Mouse (Mus musculus): ENCODE results near the gene Olfr907. TPM values are rescaled to one million over a fixed set of nuclear protein-coding genes. Genes with fewer than 3 reads are reported as not detected.

The Olfr907 gene
- polyA plus RNA-seq (2014; fragmentation: Illumina TruSeq; extraction: RNeasy Lipid Tissue Mini Kit (QIAGEN cat#74804); ENCODE audit: low read depth, low replicate concordance): not detected

GRCm38 (mm10) chr9:38495501-38495900 lies at the start of gene Olfr907:
Olfr907 (plus strand) TSS chr9:38495801.

GRCm38 (mm10) chr9:38447352-38447751 lies 48.2 kb upstream of the Olfr907 start, which contains the start of gene Olfr902:
Olfr902 (plus strand) TSS chr9:38447652.

DNA sequence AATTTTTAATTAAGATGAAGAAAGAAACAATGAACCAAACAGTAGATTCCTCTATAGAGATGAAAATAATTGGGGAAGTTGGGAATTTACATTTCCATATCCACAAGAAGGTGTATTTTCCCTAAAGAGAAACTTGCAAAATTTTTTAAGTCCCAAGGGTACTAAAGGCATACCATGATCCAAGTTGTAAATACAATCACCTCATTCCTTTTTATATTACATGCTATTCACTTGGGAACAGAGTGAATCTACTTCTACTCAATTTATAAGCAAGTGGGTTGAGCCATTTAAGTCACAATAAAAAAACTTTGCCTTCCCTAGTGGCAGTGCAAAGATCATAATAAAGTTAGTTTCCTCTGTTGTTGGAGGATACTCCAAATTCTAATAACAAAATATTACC lies 32.8 kb upstream of the Olfr907 start, which contains the start of gene Olfr904:
Gene Olfr904, plus strand, starts transcription at position 301 of the 400 bp plus-strand sequence.

GRCm38 (mm10) chr9:38470807-38471206 lies 24.8 kb upstream of the Olfr907 start, which contains the start of gene Olfr905:
Olfr905 (plus strand) TSS chr9:38471107.

GRCm38 (mm10) chr9:38486785-38487184 lies 8.8 kb upstream of the Olfr907 start, which contains the start of gene Olfr906:
Olfr906 (plus strand) TSS chr9:38487085.

GRCm38 (mm10) chr9:38521280-38521679 lies 25.7 kb downstream of the Olfr907 start, which contains the start of gene Olfr911-ps1:
Olfr911-ps1 (plus strand) TSS chr9:38521580.

GRCm38 (mm10) chr9:38537549-38537948 lies 41.9 kb downstream of the Olfr907 start, which contains the start of gene Olfr910:
Olfr910 (plus strand) TSS chr9:38537849.

Other genes starting within 250 kb of the Olfr907 start
- gene Olfr143, start 243.0 kb upstream of the Olfr907 start, polyA plus RNA-seq (2014; fragmentation: Illumina TruSeq; extraction: RNeasy Lipid Tissue Mini Kit (QIAGEN cat#74804); ENCODE audit: low read depth, low replicate concordance): not detected
- not detected for gene Olfr895, start 227.9 kb upstream of the Olfr907 start, polyA plus RNA-seq (2014; fragmentation: Illumina TruSeq; extraction: RNeasy Lipid Tissue Mini Kit (QIAGEN cat#74804); ENCODE audit: low read depth, low replicate concordance)
- gene Olfr896-ps1, start 204.7 kb upstream of the Olfr907 start, polyA plus RNA-seq (2014; fragmentation: Illumina TruSeq; extraction: RNeasy Lipid Tissue Mini Kit (QIAGEN cat#74804); ENCODE audit: low read depth, low replicate concordance): not detected
- not detected for gene Olfr25, start 166.7 kb upstream of the Olfr907 start, polyA plus RNA-seq (2014; fragmentation: Illumina TruSeq; extraction: RNeasy Lipid Tissue Mini Kit (QIAGEN cat#74804); ENCODE audit: low read depth, low replicate concordance)
- not detected for gene Olfr898, start 147.4 kb upstream of the Olfr907 start, polyA plus RNA-seq (2014; fragmentation: Illumina TruSeq; extraction: RNeasy Lipid Tissue Mini Kit (QIAGEN cat#74804); ENCODE audit: low read depth, low replicate concordance)
- gene Olfr250, start 128.9 kb upstream of the Olfr907 start, polyA plus RNA-seq (2014; fragmentation: Illumina TruSeq; extraction: RNeasy Lipid Tissue Mini Kit (QIAGEN cat#74804); ENCODE audit: low read depth, low replicate concordance): not detected
- not detected for gene Olfr251, start 118.7 kb upstream of the Olfr907 start, polyA plus RNA-seq (2014; fragmentation: Illumina TruSeq; extraction: RNeasy Lipid Tissue Mini Kit (QIAGEN cat#74804); ENCODE audit: low read depth, low replicate concordance)
- gene Olfr147, start 94.1 kb upstream of the Olfr907 start, polyA plus RNA-seq (2014; fragmentation: Illumina TruSeq; extraction: RNeasy Lipid Tissue Mini Kit (QIAGEN cat#74804); ENCODE audit: low read depth, low replicate concordance): not detected
- not detected for gene Olfr901, start 66.3 kb upstream of the Olfr907 start, polyA plus RNA-seq (2014; fragmentation: Illumina TruSeq; extraction: RNeasy Lipid Tissue Mini Kit (QIAGEN cat#74804); ENCODE audit: low read depth, low replicate concordance)
- gene Olfr902, start 48.1 kb upstream of the Olfr907 start, polyA plus RNA-seq (2014; fragmentation: Illumina TruSeq; extraction: RNeasy Lipid Tissue Mini Kit (QIAGEN cat#74804); ENCODE audit: low read depth, low replicate concordance): not detected
- not detected for gene Olfr904, start 32.7 kb upstream of the Olfr907 start, polyA plus RNA-seq (2014; fragmentation: Illumina TruSeq; extraction: RNeasy Lipid Tissue Mini Kit (QIAGEN cat#74804); ENCODE audit: low read depth, low replicate concordance)
- gene Olfr905, start 24.7 kb upstream of the Olfr907 start, polyA plus RNA-seq (2014; fragmentation: Illumina TruSeq; extraction: RNeasy Lipid Tissue Mini Kit (QIAGEN cat#74804); ENCODE audit: low read depth, low replicate concordance): not detected
- not detected for gene Olfr906, start 8.7 kb upstream of the Olfr907 start, polyA plus RNA-seq (2014; fragmentation: Illumina TruSeq; extraction: RNeasy Lipid Tissue Mini Kit (QIAGEN cat#74804); ENCODE audit: low read depth, low replicate concordance)
- gene Olfr911-ps1, start 25.8 kb downstream of the Olfr907 start, polyA plus RNA-seq (2014; fragmentation: Illumina TruSeq; extraction: RNeasy Lipid Tissue Mini Kit (QIAGEN cat#74804); ENCODE audit: low read depth, low replicate concordance): not detected
- not detected for gene Olfr910, start 42.0 kb downstream of the Olfr907 start, polyA plus RNA-seq (2014; fragmentation: Illumina TruSeq; extraction: RNeasy Lipid Tissue Mini Kit (QIAGEN cat#74804); ENCODE audit: low read depth, low replicate concordance)
- not detected for gene Olfr912, start 84.4 kb downstream of the Olfr907 start, polyA plus RNA-seq (2014; fragmentation: Illumina TruSeq; extraction: RNeasy Lipid Tissue Mini Kit (QIAGEN cat#74804); ENCODE audit: low read depth, low replicate concordance)
- not detected for gene Olfr913, start 97.0 kb downstream of the Olfr907 start, polyA plus RNA-seq (2014; fragmentation: Illumina TruSeq; extraction: RNeasy Lipid Tissue Mini Kit (QIAGEN cat#74804); ENCODE audit: low read depth, low replicate concordance)
- gene Olfr914, start 109.3 kb downstream of the Olfr907 start, polyA plus RNA-seq (2014; fragmentation: Illumina TruSeq; extraction: RNeasy Lipid Tissue Mini Kit (QIAGEN cat#74804); ENCODE audit: low read depth, low replicate concordance): not detected
- gene Olfr916, start 164.1 kb downstream of the Olfr907 start, polyA plus RNA-seq (2014; fragmentation: Illumina TruSeq; extraction: RNeasy Lipid Tissue Mini Kit (QIAGEN cat#74804); ENCODE audit: low read depth, low replicate concordance): not detected
- gene Olfr917, start 170.0 kb downstream of the Olfr907 start, polyA plus RNA-seq (2014; fragmentation: Illumina TruSeq; extraction: RNeasy Lipid Tissue Mini Kit (QIAGEN cat#74804); ENCODE audit: low read depth, low replicate concordance): not detected
- not detected for gene Olfr918, start 178.8 kb downstream of the Olfr907 start, polyA plus RNA-seq (2014; fragmentation: Illumina TruSeq; extraction: RNeasy Lipid Tissue Mini Kit (QIAGEN cat#74804); ENCODE audit: low read depth, low replicate concordance)
- not detected for gene Olfr919, start 207.9 kb downstream of the Olfr907 start, polyA plus RNA-seq (2014; fragmentation: Illumina TruSeq; extraction: RNeasy Lipid Tissue Mini Kit (QIAGEN cat#74804); ENCODE audit: low read depth, low replicate concordance)
- 128 TPM for gene Vwa5a, start 222.5 kb downstream of the Olfr907 start, polyA plus RNA-seq (2014; fragmentation: Illumina TruSeq; extraction: RNeasy Lipid Tissue Mini Kit (QIAGEN cat#74804); ENCODE audit: low read depth, low replicate concordance)

All from sigmoid colon, adult 10 weeks (tissue).